Mouse (Mus musculus) splenic B cell, adult 2 months (primary cell): Measurements from ENCODE around the gene Mib2.
A peak's percentile ranks its signal among the peaks of the same experiment; 100 is the strongest.

Source experiments
- DNase-seq: peaks from one replicate; pipeline ENCODE4 v3.0.0-alpha.2; 2011; ENCODE audit warnings: low read depth, low spot score
- H3K27me3 ChIP-seq: 2 replicates; pipeline ENCODE4 v1.6.1; 2012; ENCODE audit warnings: mild to moderate bottlenecking, low read length, moderate library complexity, mixed read lengths; ENCODE audit not compliant: control insufficient read depth, poor library complexity, insufficient read depth, severe bottlenecking
- H3K36me3 ChIP-seq: 2 replicates; pipeline ENCODE4 v1.6.1; 2012; ENCODE audit warnings: mild to moderate bottlenecking, low read length, moderate library complexity, mixed read lengths; ENCODE audit not compliant: control insufficient read depth, poor library complexity, insufficient read depth, severe bottlenecking

Gene Mib2

GRCm38 (mm10) chr4:155668689-155669597 lies at the start of gene Mib2:
TSS of gene Mib2 (minus strand) at chr4:155669198.
- Histone ChIP-seq H3K36me3 (no peaks in the 10 kb centered on the region), H3K27me3 (peaks cover 3% of the 10 kb centered on the region; the same call in 1 of the 2 replicates)
- peak; percentile 98 for DNase-seq

GRCm38 (mm10) chr4:155710521-155711252 lies 41.7 kb upstream of the Mib2 start:
- no peaks in the 10 kb centered on the region for H3K27me3 ChIP-seq
- H3K36me3 ChIP-seq = peaks cover 3% of the 10 kb centered on the region; the same call in 1 of the 2 replicates
- no peak for DNase-seq

GRCm38 (mm10) chr4:155708988-155709387 lies 40.0 kb upstream of the Mib2 start:
- no peaks in the 10 kb centered on the region for H3K27me3 ChIP-seq
- no peak for DNase-seq
- no peaks in the 10 kb centered on the region for H3K36me3 ChIP-seq

GRCm38 (mm10) chr4:155708582-155708981 lies 39.6 kb upstream of the Mib2 start:
- H3K27me3 ChIP-seq = no peaks in the 10 kb centered on the region
- peak; percentile 29 for DNase-seq
- H3K36me3 ChIP-seq = no peaks in the 10 kb centered on the region

GRCm38 (mm10) chr4:155705592-155705929 lies 36.6 kb upstream of the Mib2 start:
- Histone ChIP-seq H3K27me3 (no peaks in the 10 kb centered on the region), H3K36me3 (no peaks in the 10 kb centered on the region)
- no peak for DNase-seq

- H3K36me3 ChIP-seq = no peaks in the 10 kb centered on the region
- no peaks in the 10 kb centered on the region for H3K27me3 ChIP-seq
- DNase-seq = peak; percentile 95
These were observed 36.0 kb upstream of the Mib2 start, which contains the start of gene Ssu72 for GRCm38 (mm10) chr4:155704721-155705591. TSS of gene Ssu72 (plus strand) at chr4:155704800.

- no peaks in the 10 kb centered on the region for H3K27me3 ChIP-seq
- no peaks in the 10 kb centered on the region for H3K36me3 ChIP-seq
- no peak for DNase-seq
These were observed 34.5 kb upstream of the Mib2 start for GRCm38 (mm10) chr4:155703425-155703929.

GRCm38 (mm10) chr4:155700425-155700824 lies 31.4 kb upstream of the Mib2 start:
- no peaks in the 10 kb centered on the region for H3K36me3 ChIP-seq
- no peaks in the 10 kb centered on the region for H3K27me3 ChIP-seq
- peak; percentile 74 for DNase-seq

GRCm38 (mm10) chr4:155696261-155697255 lies 27.6 kb upstream of the Mib2 start:
- Histone ChIP-seq H3K36me3 (no peaks in the 10 kb centered on the region), H3K27me3 (no peaks in the 10 kb centered on the region)
- no peak for DNase-seq

- DNase-seq = no peak
- H3K27me3 ChIP-seq = no peaks in the 10 kb centered on the region
- H3K36me3 ChIP-seq = no peaks in the 10 kb centered on the region
These were observed 26.6 kb upstream of the Mib2 start for GRCm38 (mm10) chr4:155695531-155696062.

GRCm38 (mm10) chr4:155694482-155695401 lies 25.7 kb upstream of the Mib2 start:
- DNase-seq = peak; percentile 80
- no peaks in the 10 kb centered on the region for H3K36me3 ChIP-seq
- H3K27me3 ChIP-seq = no peaks in the 10 kb centered on the region

GRCm38 (mm10) chr4:155694111-155694481 lies 25.1 kb upstream of the Mib2 start, which contains the start of gene Fndc10:
TSS of gene Fndc10 (plus strand) at chr4:155694342.
- no peaks in the 10 kb centered on the region for H3K36me3 ChIP-seq
- H3K27me3 ChIP-seq = no peaks in the 10 kb centered on the region
- no peak for DNase-seq
